Mouse (Mus musculus) MEL (cell line): ENCODE data around the gene 1110065P20Rik. TPM values are rescaled to one million over a fixed set of nuclear protein-coding genes. Genes with fewer than 3 reads are reported as not detected.

ENCODE experiments used
- DNase-seq: peaks from one replicate; pipeline ENCODE4 v3.0.0; 2011; ENCODE audit warnings: low read depth, low spot score
- H3K27ac ChIP-seq: 2 replicates; pipeline ENCODE4 v1.5.1; 2012; ENCODE audit warnings: low read depth, mild to moderate bottlenecking, control low read depth, low read length, moderate library complexity; ENCODE audit not compliant: control insufficient read depth
- H3K27me3 ChIP-seq, 2 experiments: fragments of 150-350 bp in 1 of 2; sonication (generic) in 1 of 2; 2 replicates each; pipeline ENCODE4 v1.6.1; 2012; ENCODE audit warnings: low read length in 2 of 2, mild to moderate bottlenecking in 2 of 2, improper control_type of control experiment in 1 of 2, moderate library complexity in 1 of 2; ENCODE audit not compliant: insufficient read depth in 2 of 2, control insufficient read depth in 1 of 2
- H3K36me3 ChIP-seq, 2 experiments: 2 replicates each; pipeline ENCODE4 v1.6.1; 2012 to 2014; ENCODE audit warnings: low read length in 2 of 2, improper control_type of control experiment in 1 of 2, inconsistent platforms in 1 of 2, mild to moderate bottlenecking in 1 of 2; ENCODE audit not compliant: insufficient read depth in 2 of 2, control insufficient read depth in 1 of 2
- H3K4me1 ChIP-seq, 2 experiments: fragments of 150-350 bp in 1 of 2; sonication (generic) in 1 of 2; 2 replicates each; pipeline ENCODE4 v1.6.1; 2012; ENCODE audit warnings: low read length in 2 of 2, improper control_type of control experiment in 1 of 2, mild to moderate bottlenecking in 1 of 2; ENCODE audit not compliant: insufficient read depth in 2 of 2, control insufficient read depth in 1 of 2
- H3K4me3 ChIP-seq, 2 experiments: fragments of 150-350 bp in 1 of 2; sonication (generic) in 1 of 2; 2 replicates each; pipeline ENCODE4 v1.5.1; 2012; ENCODE audit warnings: low read depth in 2 of 2, low read length in 2 of 2, mild to moderate bottlenecking in 2 of 2, moderate library complexity in 2 of 2, control low read depth in 1 of 2, improper control_type of control experiment in 1 of 2; ENCODE audit not compliant: control insufficient read depth in 1 of 2, insufficient read depth in 1 of 2
- H3K79me2 ChIP-seq: 2 replicates; pipeline ENCODE4 v1.6.1; 2012; ENCODE audit warnings: mild to moderate bottlenecking, low read length, moderate library complexity; ENCODE audit not compliant: control insufficient read depth, poor library complexity, insufficient read depth
- H3K9ac ChIP-seq: 2 replicates; pipeline ENCODE4 v1.6.1; 2012; ENCODE audit warnings: low read depth, mild to moderate bottlenecking, control low read depth, low read length, moderate library complexity; ENCODE audit not compliant: control insufficient read depth, poor library complexity, severe bottlenecking
- H3K9me3 ChIP-seq: fragments of 150-350 bp; sonication (generic); replicated peaks from 2 replicates; pipeline ENCODE4 v1.6.1; 2012; ENCODE audit warnings: mild to moderate bottlenecking, low read length, improper control_type of control experiment, moderate library complexity; ENCODE audit not compliant: insufficient read depth
- BHLHE40 ChIP-seq: IDR thresholded peaks from 2 replicates; pipeline ENCODE4 v1.6.1; 2012; ENCODE audit warnings: low read depth, mild to moderate bottlenecking, inconsistent platforms, low read length, improper control_type of control experiment, borderline replicate concordance
- CHD2 ChIP-seq: IDR thresholded peaks from 2 replicates; pipeline ENCODE4 v1.6.1; 2011; ENCODE audit warnings: low read length, improper control_type of control experiment
- CTCF ChIP-seq, 3 experiments: IDR thresholded peaks in 2 of 3; conservative IDR thresholded peaks in 1 of 3; 2 replicates each; pipeline ENCODE4 v1.5.1; 2011 to 2012; ENCODE audit warnings: low read length in 3 of 3, low read depth in 2 of 3, mild to moderate bottlenecking in 2 of 3, improper control_type of control experiment in 1 of 3, inconsistent platforms in 1 of 3, mixed read lengths in 1 of 3, moderate library complexity in 1 of 3; ENCODE audit not compliant: control insufficient read depth in 1 of 3, insufficient read depth in 1 of 3, poor library complexity in 1 of 3, severe bottlenecking in 1 of 3
- ETS1 ChIP-seq: IDR thresholded peaks from 2 replicates; pipeline ENCODE4 v1.6.1; 2012; ENCODE audit warnings: low read depth, mild to moderate bottlenecking, inconsistent platforms, low read length, improper control_type of control experiment, moderate library complexity
- KAT2A ChIP-seq: conservative IDR thresholded peaks from 2 replicates; pipeline ENCODE4 v1.6.1; 2012; ENCODE audit warnings: low read depth, low read length, improper control_type of control experiment, inconsistent platforms
- MAX ChIP-seq: IDR thresholded peaks from 2 replicates; pipeline ENCODE4 v1.6.1; 2011; ENCODE audit warnings: low read length, improper control_type of control experiment
- MEF2A ChIP-seq: IDR thresholded peaks from 2 replicates; pipeline ENCODE4 v1.6.1; 2014; ENCODE audit warnings: low read depth, mild to moderate bottlenecking, inconsistent platforms, low read length, improper control_type of control experiment; ENCODE audit not compliant: poor library complexity, insufficient replicate concordance, severe bottlenecking; ENCODE audit errors: extremely low read depth
- MXI1 ChIP-seq: IDR thresholded peaks from 2 replicates; pipeline ENCODE4 v1.6.1; 2011; ENCODE audit warnings: mild to moderate bottlenecking, low read depth, low read length, improper control_type of control experiment
- NRF1 ChIP-seq: IDR thresholded peaks from 2 replicates; pipeline ENCODE4 v1.6.1; 2014; ENCODE audit warnings: low read depth, mild to moderate bottlenecking, inconsistent platforms, low read length, improper control_type of control experiment, moderate library complexity; ENCODE audit not compliant: poor library complexity, insufficient read depth, severe bottlenecking
- POLR2A ChIP-seq, 2 experiments: IDR thresholded peaks; 2 replicates each; pipeline ENCODE4 v1.6.1; 2011 to 2012; ENCODE audit warnings: low read length in 2 of 2, mild to moderate bottlenecking in 2 of 2, control low read depth in 1 of 2, improper control_type of control experiment in 1 of 2, low read depth in 1 of 2, moderate library complexity in 1 of 2; ENCODE audit not compliant: control insufficient read depth in 1 of 2, insufficient read depth in 1 of 2, poor library complexity in 1 of 2
- POLR2AphosphoS5 ChIP-seq: IDR thresholded peaks from 2 replicates; pipeline ENCODE4 v1.6.1; 2012; ENCODE audit warnings: low read depth, borderline replicate concordance, mild to moderate bottlenecking, inconsistent platforms, low read length, moderate library complexity, mixed read lengths
- SIN3A ChIP-seq: IDR thresholded peaks from 2 replicates; pipeline ENCODE4 v1.6.1; 2012; ENCODE audit warnings: low read length, improper control_type of control experiment, inconsistent platforms
- SMC3 ChIP-seq: IDR thresholded peaks from 2 replicates; pipeline ENCODE4 v1.6.1; 2011; ENCODE audit warnings: low read depth, low read length, improper control_type of control experiment
- TAL1 ChIP-seq: IDR thresholded peaks from 2 replicates; pipeline ENCODE4 v1.6.1; 2012; ENCODE audit warnings: mild to moderate bottlenecking, inconsistent platforms, low read length, moderate library complexity, mixed read lengths
- TBP ChIP-seq: IDR thresholded peaks from 2 replicates; pipeline ENCODE4 v1.8.0; 2011; ENCODE audit warnings: low read depth, low read length, improper control_type of control experiment
- USF2 ChIP-seq, 2 experiments: IDR thresholded peaks; 2 replicates each; pipeline ENCODE4 v1.6.1; 2011 to 2012; ENCODE audit warnings: improper control_type of control experiment in 2 of 2, low read length in 2 of 2, borderline replicate concordance in 1 of 2, inconsistent platforms in 1 of 2, low read depth in 1 of 2, mild to moderate bottlenecking in 1 of 2; ENCODE audit not compliant: insufficient read depth in 1 of 2
- ZC3H11A ChIP-seq: IDR thresholded peaks from 2 replicates; pipeline ENCODE4 v1.6.1; 2012; ENCODE audit warnings: low read depth, mild to moderate bottlenecking, inconsistent platforms, low read length, improper control_type of control experiment
- ZNF384 ChIP-seq: IDR thresholded peaks from 2 replicates; pipeline ENCODE4 v1.6.1; 2012; ENCODE audit warnings: low read depth, mild to moderate bottlenecking, inconsistent platforms, low read length, improper control_type of control experiment
- polyA plus RNA-seq, 2 experiments: library from polyadenylated mRNA; stranded (reverse) in 1 of 2; unstranded in 1 of 2; fragments of >175 nt in 1 of 2; fragments of >200 nt in 1 of 2; gene quantifications; 2 replicates each; pipeline versions ENCODE4 v1.2.1 to v1.2.4; 2012; ENCODE audit warnings: low replicate concordance in 2 of 2, low read depth in 1 of 2; ENCODE audit not compliant: insufficient read length in 2 of 2, insufficient read depth in 1 of 2, missing spikeins in 1 of 2
- total RNA-seq: library from RNA; depleted of rRNA; stranded (reverse); fragments of 300-350 nt; gene quantifications from 2 replicates; pipeline ENCODE4 v1.2.3, GENCODE M21; 2012

Gene 1110065P20Rik
- total and polyA plus RNA-seq, 3 experiments = 43.4 to 50.9 TPM; not detected in 1

- Histone ChIP-seq H3K27ac (no peak overlapping the region), H3K36me3 (peaks cover 0 to 9% of the 10 kb centered on the region in 2 experiments; a peak in 2 of 4 replicates), H3K79me2 (no peaks in the 10 kb centered on the region), H3K27me3 (no peaks in the 10 kb centered on the region), H3K4me3 (no peak overlapping the region), H3K9ac (no peak overlapping the region), H3K4me1 (no peaks in the 10 kb centered on the region), H3K9me3 (no peaks in the 10 kb centered on the region)
- DNase-seq = no peak
- TF ChIP-seq MXI1 (no peak), CHD2 (no peak), POLR2AphosphoS5 (no peak), SIN3A (no peak), MAX (no peak), USF2 (IDR thresholded peaks at IDR 0.05; ENCODE audit: borderline replicate concordance in 1 of 2, insufficient read depth in 1 of 2, low read depth in 1 of 2, low read length in 2 of 2) (no peak), NRF1 (no peak), ETS1 (no peak), SMC3 (no peak), CTCF (IDR thresholded peaks at IDR 0.05 in 2 of 3, conservative IDR thresholded peaks at IDR 0.05 in 1 of 3; ENCODE audit: control insufficient read depth in 1 of 3, insufficient read depth in 1 of 3, low read depth in 2 of 3, low read length in 3 of 3, poor library complexity in 1 of 3, severe bottlenecking in 1 of 3) (no peak), BHLHE40 (no peak), ZNF384 (no peak), TAL1 (no peak), ZC3H11A (no peak), KAT2A (no peak)
Measured at GRCm38 (mm10) chr4:124824967-124825366, 26.0 kb downstream of the 1110065P20Rik start.

- no peaks in the 10 kb centered on the region for H3K27me3 ChIP-seq
- peaks cover 0 to 3% of the 10 kb centered on the region in 2 experiments; a peak in 1 of 4 replicates for H3K4me1 ChIP-seq
- H3K9me3 ChIP-seq = no peaks in the 10 kb centered on the region
- DNase-seq = no peak
- H3K4me3 ChIP-seq = no peak overlapping the region
- H3K9ac ChIP-seq = no peak overlapping the region
- TF ChIP-seq MAX = no peak
- H3K36me3 ChIP-seq = peaks cover 2 to 4% of the 10 kb centered on the region in 2 experiments
- H3K79me2 ChIP-seq = peaks cover 24% of the 10 kb centered on the region
- no peak overlapping the region for H3K27ac ChIP-seq
Measured at GRCm38 (mm10) chr4:124818832-124819231, 32.2 kb downstream of the 1110065P20Rik start.

- DNase-seq = peak; percentile 86
- no peak overlapping the region for H3K27ac ChIP-seq
- H3K79me2 ChIP-seq = peaks cover 32% of the 10 kb centered on the region
- H3K4me3 ChIP-seq = no peak overlapping the region
- H3K9me3 ChIP-seq = no peaks in the 10 kb centered on the region
- no peak overlapping the region for H3K9ac ChIP-seq
- TF ChIP-seq TBP (0 out of 2 replicates have a peak, but pooled peaks have one; percentile 17), MEF2A (no peak), POLR2A (IDR thresholded peaks at IDR 0.05; ENCODE audit: control insufficient read depth in 1 of 2, insufficient read depth in 1 of 2, low read depth in 1 of 2, low read length in 2 of 2, poor library complexity in 1 of 2) (no peak), ETS1 (no peak), TAL1 (no peak)
- H3K27me3 ChIP-seq = no peaks in the 10 kb centered on the region
- peaks cover 0 to 3% of the 10 kb centered on the region in 2 experiments; a peak in 1 of 4 replicates for H3K4me1 ChIP-seq
- peaks cover 2 to 7% of the 10 kb centered on the region in 2 experiments for H3K36me3 ChIP-seq
Measured at GRCm38 (mm10) chr4:124817803-124818202, 33.2 kb downstream of the 1110065P20Rik start.
